Mouse (Mus musculus) G1E-ER4 (cell line): ENCODE measurements around the gene Nlk. TPM values are rescaled to one million over a fixed set of nuclear protein-coding genes. Genes with fewer than 3 reads are reported as not detected.

Source experiments
- GATA1 ChIP-seq: IDR thresholded peaks from one replicate; pipeline ENCODE4 v1.8.0; 2012; ENCODE audit warnings: low read length, inconsistent platforms
- polyA plus RNA-seq: library from polyadenylated mRNA; stranded (reverse); fragments of >175 nt; gene quantifications from 2 replicates; pipeline ENCODE4 v1.2.3, GENCODE M21; 2012

The Nlk gene
- polyA plus RNA-seq, 1 experiment, result 10.2 TPM

- no peak for TF ChIP-seq GATA1
Measured at GRCm38 (mm10) chr11:78703085-78703484, 5.9 kb upstream of the Nlk start.

- TF ChIP-seq GATA1, result no peak
Measured at GRCm38 (mm10) chr11:78702319-78702718, 5.1 kb upstream of the Nlk start.

GRCm38 (mm10) chr11:78697753-78698171 lies 589 bp upstream of the Nlk start:
- no peak for TF ChIP-seq GATA1

- no peak for TF ChIP-seq GATA1
Measured at GRCm38 (mm10) chr11:78694249-78694648, 2.9 kb downstream of the Nlk start.

- no peak for TF ChIP-seq GATA1
Measured at GRCm38 (mm10) chr11:78693307-78693706, 3.9 kb downstream of the Nlk start.

- no peak for TF ChIP-seq GATA1
Measured at GRCm38 (mm10) chr11:78691201-78691600, 6.0 kb downstream of the Nlk start.

- no peak for TF ChIP-seq GATA1
Measured at GRCm38 (mm10) chr11:78690547-78690946, 6.6 kb downstream of the Nlk start.

- no peak for TF ChIP-seq GATA1
Measured at GRCm38 (mm10) chr11:78681058-78681457, 16.1 kb downstream of the Nlk start.

- no peak for TF ChIP-seq GATA1
Measured at GRCm38 (mm10) chr11:78678761-78679160, 18.4 kb downstream of the Nlk start.

- no peak for TF ChIP-seq GATA1
Measured at GRCm38 (mm10) chr11:78668647-78669046, 28.5 kb downstream of the Nlk start.

GRCm38 (mm10) chr11:78664853-78665252 lies 32.3 kb downstream of the Nlk start:
- TF ChIP-seq GATA1, result no peak

- TF ChIP-seq GATA1, result no peak
Measured at GRCm38 (mm10) chr11:78663916-78664315, 33.3 kb downstream of the Nlk start.

GRCm38 (mm10) chr11:78649143-78649542 lies 48.0 kb downstream of the Nlk start:
- TF ChIP-seq GATA1, result no peak

- TF ChIP-seq GATA1, result no peak
Measured at GRCm38 (mm10) chr11:78643746-78644145, 53.4 kb downstream of the Nlk start.

GRCm38 (mm10) chr11:78642151-78642550 lies 55.0 kb downstream of the Nlk start:
- TF ChIP-seq GATA1, result no peak

- TF ChIP-seq GATA1, result no peak
Measured at GRCm38 (mm10) chr11:78641088-78641487, 56.1 kb downstream of the Nlk start.

GRCm38 (mm10) chr11:78632782-78633181 lies 64.4 kb downstream of the Nlk start:
- TF ChIP-seq GATA1, result no peak

GRCm38 (mm10) chr11:78628871-78629270 lies 68.3 kb downstream of the Nlk start:
- no peak for TF ChIP-seq GATA1
